Mouse (Mus musculus) heart, postnatal 4 days (tissue): ENCODE results near the gene Icmt. TPM values are rescaled to one million over a fixed set of nuclear protein-coding genes. Genes with fewer than 3 reads are reported as not detected.

Experiments
- DNase-seq: peaks from one replicate; pipeline ENCODE4 v3.0.0; 2021
- total RNA-seq, 2 experiments: library from RNA; stranded (reverse); gene quantifications; 2 replicates each; pipeline ENCODE4 v1.2.3; 2021

Icmt gene
- 10 to 100 TPM; 32.1 to 33.3 TPM for total RNA-seq

- peak; percentile 100 for DNase-seq
Measured at GRCm38 (mm10) chr4:152296874-152297861, at the start of gene Icmt. Gene Icmt, plus strand, starts transcription at chr4:152297227.

GRCm38 (mm10) chr4:152250615-152251014, 46.4 kb upstream of the Icmt start:
- no peak for DNase-seq

- DNase-seq: no peak
Measured at GRCm38 (mm10) chr4:152253183-152253759, 43.8 kb upstream of the Icmt start.

- peak; percentile 86 for DNase-seq
Measured at GRCm38 (mm10) chr4:152257070-152257469, 40.0 kb upstream of the Icmt start.

- no peak for DNase-seq
Measured at GRCm38 (mm10) chr4:152260451-152260850, 36.6 kb upstream of the Icmt start.

- peak; percentile 70 for DNase-seq
Measured at GRCm38 (mm10) chr4:152262187-152262586, 34.8 kb upstream of the Icmt start.

- DNase-seq: no peak
Measured at GRCm38 (mm10) chr4:152263089-152263488, 33.9 kb upstream of the Icmt start.

GRCm38 (mm10) chr4:152263512-152264176, 33.4 kb upstream of the Icmt start:
- no peak for DNase-seq

- DNase-seq: no peak
Measured at GRCm38 (mm10) chr4:152264177-152264530, 32.9 kb upstream of the Icmt start.

- no peak for DNase-seq
Measured at GRCm38 (mm10) chr4:152264867-152265568, 32.0 kb upstream of the Icmt start.

- DNase-seq: no peak
Measured at GRCm38 (mm10) chr4:152265791-152266190, 31.2 kb upstream of the Icmt start.

GRCm38 (mm10) chr4:152266236-152266895, 30.7 kb upstream of the Icmt start:
- peak; percentile 56 for DNase-seq

GRCm38 (mm10) chr4:152267748-152268369, 29.2 kb upstream of the Icmt start:
- peak; percentile 62 for DNase-seq

GRCm38 (mm10) chr4:152269967-152270366, 27.1 kb upstream of the Icmt start:
- no peak for DNase-seq

- DNase-seq: no peak
Measured at GRCm38 (mm10) chr4:152270599-152270998, 26.4 kb upstream of the Icmt start.

GRCm38 (mm10) chr4:152271334-152271733, 25.7 kb upstream of the Icmt start:
- no peak for DNase-seq

- DNase-seq: no peak
Measured at GRCm38 (mm10) chr4:152272006-152272405, 25.0 kb upstream of the Icmt start.

- peak; percentile 81 for DNase-seq
Measured at GRCm38 (mm10) chr4:152272449-152273049, 24.5 kb upstream of the Icmt start.

GRCm38 (mm10) chr4:152273191-152273590, 23.8 kb upstream of the Icmt start:
- no peak for DNase-seq

- DNase-seq: peak; percentile 76
Measured at GRCm38 (mm10) chr4:152273621-152274236, 23.3 kb upstream of the Icmt start, which contains the start of gene Gpr153. Gene Gpr153, plus strand, starts transcription at chr4:152274232.
